Mouse (Mus musculus) frontal cortex, postnatal 36 days (tissue): Measurements from ENCODE around the gene Tbata.

Source experiments
- DNase-seq, 2 experiments: peaks; one replicate each; pipeline ENCODE4 v3.0.0; 2022; ENCODE audit warnings: low spot score in 2 of 2

Gene Tbata

GRCm38 (mm10) chr10:61211105-61211504, 39.4 kb downstream of the Tbata start:
- DNase-seq, result no peak

DNA sequence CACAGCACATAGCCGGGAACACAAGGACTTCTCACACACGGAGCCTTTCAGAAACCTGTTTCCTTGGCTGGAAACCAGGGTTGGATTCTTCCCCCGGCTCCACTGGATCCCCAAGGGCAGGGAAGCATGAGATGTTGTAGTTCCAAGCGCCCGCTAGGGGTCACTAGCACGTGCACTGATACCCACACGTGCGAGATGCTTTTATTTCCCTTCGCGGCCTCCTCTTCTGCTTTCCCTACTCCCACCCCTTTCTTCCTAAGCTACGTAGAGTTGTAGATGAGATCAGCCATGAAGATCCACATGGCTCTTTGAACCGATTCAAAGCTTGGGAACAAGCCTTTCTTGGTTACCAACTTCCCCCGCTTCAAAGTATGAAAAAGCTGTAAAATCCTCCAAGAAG, 40.0 kb downstream of the Tbata start:
- peak; percentile 38 to 52 for DNase-seq

GRCm38 (mm10) chr10:61212817-61213216, 41.1 kb downstream of the Tbata start:
- no peak for DNase-seq

DNA sequence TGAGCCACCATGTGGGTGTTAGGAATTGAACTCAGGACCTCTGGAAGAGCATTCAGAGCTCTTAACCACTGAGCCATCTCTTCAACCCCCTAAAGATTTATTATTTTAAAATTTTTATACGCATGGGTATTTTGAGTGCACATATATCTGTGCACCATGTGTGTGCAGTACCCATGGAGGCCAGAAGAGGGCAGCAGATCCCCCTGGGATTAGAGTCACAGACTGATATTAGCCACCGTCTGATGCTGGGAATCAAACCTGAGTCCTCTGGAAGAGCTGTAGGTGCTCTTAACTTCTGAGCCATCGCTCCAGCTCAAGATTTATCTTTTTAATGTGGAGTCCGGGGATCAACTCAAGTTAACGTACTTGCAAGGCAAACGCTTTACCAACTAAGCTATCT, 43.9 kb downstream of the Tbata start:
- DNase-seq, result no peak

GRCm38 (mm10) chr10:61216163-61216562, 44.4 kb downstream of the Tbata start:
- DNase-seq, result no peak

DNA sequence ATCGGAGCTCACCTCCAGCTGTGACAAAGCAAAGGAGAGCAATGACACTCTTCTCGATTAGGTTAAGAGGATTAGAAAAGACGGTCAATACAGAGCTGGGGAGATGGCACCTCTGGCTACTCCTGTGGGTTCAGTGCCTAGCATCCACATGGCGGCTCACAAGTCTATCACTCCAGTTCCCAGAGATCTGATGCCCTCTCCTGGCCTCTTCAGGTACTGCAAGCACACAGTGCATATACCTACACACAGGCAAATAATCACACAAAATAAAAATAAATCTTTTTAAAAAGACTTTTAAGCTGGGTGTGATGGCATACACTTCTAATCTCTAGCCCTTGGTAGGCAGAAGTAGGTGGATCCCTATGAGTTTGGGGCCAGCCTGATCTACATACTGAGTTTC, 47.6 kb downstream of the Tbata start:
- DNase-seq, result no peak

DNA sequence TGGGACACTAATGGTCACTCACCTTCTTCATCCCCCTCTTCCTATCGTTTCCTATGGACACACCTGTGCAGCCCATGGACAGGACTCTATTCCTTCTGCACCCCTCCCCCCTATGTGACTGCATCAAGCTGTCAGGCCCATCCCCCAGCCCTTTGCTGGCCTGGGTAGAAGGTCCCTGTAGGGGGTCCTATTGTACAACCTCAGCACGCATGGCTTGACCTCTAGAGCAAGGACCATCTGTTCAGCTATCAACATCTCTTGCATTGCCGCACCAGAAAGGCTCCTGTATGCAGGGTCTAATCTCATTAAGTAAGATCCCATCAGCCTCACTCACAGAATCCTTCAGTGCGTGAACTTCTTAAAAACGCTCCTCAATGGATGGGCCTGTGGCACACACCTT, 53.9 kb downstream of the Tbata start:
- DNase-seq, result no peak

- no peak for DNase-seq
Measured at GRCm38 (mm10) chr10:61226784-61227396, 55.1 kb downstream of the Tbata start.

GRCm38 (mm10) chr10:61231756-61232155, 60.0 kb downstream of the Tbata start:
- DNase-seq, result no peak

- DNase-seq, result no peak
Measured at GRCm38 (mm10) chr10:61232858-61233567, 61.3 kb downstream of the Tbata start.

- no peak for DNase-seq
Measured at GRCm38 (mm10) chr10:61234319-61234718, 62.6 kb downstream of the Tbata start.

- no peak for DNase-seq
Measured at GRCm38 (mm10) chr10:61235677-61236267, 64.0 kb downstream of the Tbata start.

DNA sequence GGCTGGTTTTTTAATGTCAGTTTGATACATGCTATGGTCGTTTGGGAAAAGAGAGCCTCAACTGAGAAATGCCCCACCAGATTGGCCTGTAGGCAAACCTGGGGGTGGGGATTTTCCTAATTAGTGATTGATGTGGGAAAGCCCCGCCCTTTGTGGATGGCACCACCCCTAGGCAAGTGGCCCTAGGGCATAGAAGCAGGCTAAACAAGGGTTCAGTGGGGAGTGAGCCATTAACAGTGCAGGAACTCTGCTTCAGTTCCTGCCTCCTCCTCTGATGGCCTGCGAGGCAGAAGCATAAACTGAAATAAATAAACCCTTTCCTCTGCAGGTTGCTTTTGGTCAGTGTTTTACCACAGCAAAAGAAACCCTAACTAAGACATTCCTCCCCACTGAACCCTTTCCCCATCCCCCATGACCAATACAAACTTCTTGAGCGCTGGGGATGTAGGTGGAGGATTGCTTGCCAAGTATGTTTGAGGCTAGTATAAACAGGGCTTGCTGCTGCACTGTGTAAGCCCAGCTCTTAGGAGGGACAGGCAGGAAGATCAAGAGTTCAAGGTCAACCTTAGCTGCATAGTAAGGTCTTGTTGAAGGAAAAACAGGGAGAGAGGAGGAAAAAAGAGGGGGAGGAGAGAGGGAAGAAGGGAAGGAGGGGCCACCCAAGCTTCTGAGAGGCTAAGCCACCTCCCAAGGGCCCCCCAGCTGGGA, 65.1 kb downstream of the Tbata start:
- no peak for DNase-seq

- no peak for DNase-seq
Measured at GRCm38 (mm10) chr10:61237391-61237785, 65.6 kb downstream of the Tbata start.
